Mouse (Mus musculus) neural tube, embryonic 10.5 days (tissue): ENCODE results near the gene F2r.

Experiments
- DNase-seq: peaks from one replicate; pipeline ENCODE4 v3.0.0-alpha.2; 2017; ENCODE audit warnings: low spot score; ENCODE audit errors: extremely low spot score

Gene F2r

GRCm38 (mm10) chr13:95618309-95618712, at the start of gene F2r:
Gene F2r, minus strand, starts transcription at chr13:95618487.
- DNase-seq, result peak; percentile 89

DNA sequence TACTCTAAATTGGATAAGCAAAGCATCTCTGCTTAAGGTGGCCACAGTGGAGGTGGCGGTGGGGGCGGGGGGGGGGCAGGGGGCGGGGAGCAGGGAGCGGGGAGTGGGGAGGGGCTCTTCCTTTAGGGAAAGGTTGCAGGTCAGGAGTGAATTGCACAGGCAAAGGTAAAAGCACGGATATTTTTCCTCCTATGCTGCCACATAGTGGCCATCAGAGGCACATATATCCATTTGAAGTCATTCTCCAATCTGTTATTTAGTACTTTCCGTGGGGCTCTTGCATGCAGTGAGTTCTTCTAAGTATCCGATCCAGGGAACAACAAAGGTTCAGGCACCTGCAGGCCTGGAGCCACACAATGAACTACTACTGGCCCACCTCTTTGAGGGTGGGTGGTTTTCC, 49.0 kb upstream of the F2r start:
- DNase-seq, result no peak

GRCm38 (mm10) chr13:95665644-95666356, 47.5 kb upstream of the F2r start:
- no peak for DNase-seq

DNA sequence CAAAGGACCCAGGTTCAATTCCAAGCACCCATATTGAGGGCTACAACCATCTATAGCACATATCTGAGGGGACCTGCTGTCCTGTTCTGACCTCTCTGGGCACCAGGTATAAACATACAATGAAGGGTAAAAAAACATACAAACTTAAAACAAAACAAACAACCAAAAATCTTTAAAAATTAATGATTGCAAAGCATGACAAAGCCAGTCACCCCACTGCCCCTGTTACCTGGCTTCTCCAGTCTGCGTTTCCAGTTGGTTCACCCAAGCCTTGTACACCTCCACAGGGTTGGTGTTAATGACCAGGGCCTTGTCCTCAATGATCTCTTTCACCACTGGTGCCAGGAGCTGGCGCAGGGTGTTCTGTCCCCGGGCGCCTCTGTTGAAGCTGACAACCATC, 45.5 kb upstream of the F2r start:
- no peak for DNase-seq

- no peak for DNase-seq
These were observed 41.1 kb upstream of the F2r start for GRCm38 (mm10) chr13:95659432-95659831.

DNA sequence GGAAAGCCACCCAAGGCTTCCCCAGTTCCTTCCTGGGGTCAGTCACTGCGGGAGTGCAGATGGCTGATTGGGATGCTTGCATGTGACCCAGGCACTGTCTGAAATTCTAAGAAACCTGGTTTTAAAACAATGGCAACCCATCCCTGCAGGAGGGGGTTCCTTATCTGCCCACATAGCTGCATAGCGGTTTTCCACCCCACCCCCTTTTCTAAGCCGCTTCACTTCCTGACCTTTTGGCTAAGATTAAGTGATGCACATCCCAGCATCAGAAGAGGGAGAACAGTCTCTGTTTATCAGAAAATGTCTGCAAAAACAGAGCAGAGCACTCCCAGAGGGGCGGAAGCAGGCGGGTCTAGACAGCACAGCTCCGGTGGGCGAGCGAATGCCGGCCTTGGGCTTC, 38.9 kb upstream of the F2r start:
- no peak for DNase-seq

DNA sequence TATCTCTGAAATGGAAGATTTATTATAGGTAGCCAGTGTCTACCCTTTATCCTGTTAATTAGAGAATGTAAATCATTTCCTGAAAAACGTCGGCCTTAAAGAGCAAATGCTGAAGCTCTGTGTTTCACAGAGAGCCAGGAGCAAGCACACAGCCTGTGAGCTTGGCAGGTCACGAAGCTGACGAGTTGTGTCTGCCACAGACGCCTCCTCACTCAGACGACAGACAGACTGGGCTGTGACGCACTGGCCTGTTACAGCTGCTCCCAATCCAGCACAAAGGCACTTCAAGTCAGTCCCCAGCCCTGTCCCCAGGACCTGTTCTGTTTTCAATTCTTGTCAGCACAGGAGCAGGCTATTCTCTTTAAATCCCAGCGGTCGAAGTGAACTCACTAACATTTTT, 37.0 kb upstream of the F2r start:
- DNase-seq, result no peak

DNA sequence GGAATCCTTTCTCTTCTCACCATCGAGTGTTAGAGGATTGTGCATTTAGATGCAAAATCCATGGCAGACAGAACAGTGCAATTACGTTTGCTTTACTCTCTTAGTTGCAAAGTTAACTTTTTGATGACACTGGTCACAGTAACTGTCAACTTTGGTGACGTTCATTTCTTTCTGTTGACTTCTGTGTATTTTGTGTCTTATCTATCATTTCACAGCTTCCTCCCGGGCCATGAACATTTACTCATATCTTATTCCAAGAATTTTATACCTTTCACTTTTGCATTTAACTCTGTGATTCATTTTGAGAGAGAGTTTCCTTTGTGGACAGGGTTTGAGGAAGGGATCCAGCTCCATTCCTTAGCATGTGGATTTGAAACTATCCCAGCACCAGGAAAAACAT, 35.4 kb upstream of the F2r start:
- no peak for DNase-seq

- DNase-seq, result no peak
These were observed 33.8 kb upstream of the F2r start for GRCm38 (mm10) chr13:95651870-95652668.

GRCm38 (mm10) chr13:95649941-95650340, 31.7 kb upstream of the F2r start:
- no peak for DNase-seq

DNA sequence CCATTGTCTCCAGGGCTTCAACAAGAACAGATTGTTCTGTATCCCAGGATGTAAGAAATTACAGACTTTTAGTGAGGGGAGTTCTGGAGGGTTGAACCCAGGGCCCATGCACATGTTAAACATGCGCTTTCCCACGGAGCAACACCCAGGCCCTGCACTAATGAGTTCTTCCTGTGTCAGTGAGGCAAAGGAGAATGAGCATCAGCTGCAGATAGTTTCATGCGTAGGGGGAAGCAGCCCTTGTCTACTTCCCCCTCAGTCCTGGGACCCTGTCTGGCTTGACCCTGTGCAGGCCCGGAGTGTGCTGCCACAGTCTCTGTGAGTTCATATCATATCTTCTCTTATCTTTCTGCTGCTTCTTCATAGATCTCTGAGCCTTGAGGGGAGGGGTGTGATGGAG, 29.0 kb upstream of the F2r start:
- DNase-seq, result no peak

GRCm38 (mm10) chr13:95646687-95647111, 28.4 kb upstream of the F2r start:
- no peak for DNase-seq

GRCm38 (mm10) chr13:95643740-95644139, 25.5 kb upstream of the F2r start:
- DNase-seq, result no peak

DNA sequence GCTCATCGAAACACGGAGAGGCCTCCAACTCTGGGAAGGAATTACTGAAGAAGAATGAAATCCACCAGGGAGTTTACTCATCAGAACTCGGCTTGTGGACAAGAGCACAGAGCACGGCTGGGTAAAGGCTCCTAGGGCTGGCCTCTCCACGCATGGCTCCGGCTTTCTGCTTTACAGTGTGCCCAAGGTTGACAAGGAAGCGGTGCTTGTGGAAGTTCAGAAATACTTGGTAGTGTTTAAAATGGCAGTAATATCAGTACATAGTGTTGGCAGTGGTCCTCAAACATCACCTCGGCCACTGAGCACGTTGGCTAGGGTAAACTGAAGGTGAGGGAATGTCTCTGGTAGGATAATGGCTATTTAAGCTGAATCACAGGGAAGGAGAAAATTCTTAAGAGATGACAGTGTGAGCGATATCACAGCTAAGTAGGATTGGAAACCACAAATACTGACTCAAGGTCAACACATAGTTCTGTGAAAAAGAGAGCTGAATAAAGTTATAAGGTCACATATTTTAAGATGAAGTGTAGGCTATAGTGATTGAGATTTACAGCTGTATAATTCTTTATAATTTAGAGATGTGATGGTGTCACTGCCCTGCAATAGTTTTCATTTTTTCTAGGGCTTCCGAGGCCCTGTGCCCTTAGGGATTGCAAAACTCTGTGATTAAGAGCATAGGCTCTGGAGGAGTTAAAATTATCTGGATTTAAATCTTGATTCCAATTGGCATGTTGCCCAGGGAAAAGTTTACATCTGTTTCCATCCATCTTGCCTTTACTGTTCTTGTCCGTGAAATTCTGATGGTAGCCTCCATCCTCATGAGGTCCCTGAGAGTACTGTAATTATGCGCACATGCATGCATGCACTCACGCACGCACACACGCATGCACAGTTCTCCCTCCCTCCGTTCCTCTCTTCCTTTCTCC, 23.0 kb upstream of the F2r start:
- DNase-seq, result no peak

DNA sequence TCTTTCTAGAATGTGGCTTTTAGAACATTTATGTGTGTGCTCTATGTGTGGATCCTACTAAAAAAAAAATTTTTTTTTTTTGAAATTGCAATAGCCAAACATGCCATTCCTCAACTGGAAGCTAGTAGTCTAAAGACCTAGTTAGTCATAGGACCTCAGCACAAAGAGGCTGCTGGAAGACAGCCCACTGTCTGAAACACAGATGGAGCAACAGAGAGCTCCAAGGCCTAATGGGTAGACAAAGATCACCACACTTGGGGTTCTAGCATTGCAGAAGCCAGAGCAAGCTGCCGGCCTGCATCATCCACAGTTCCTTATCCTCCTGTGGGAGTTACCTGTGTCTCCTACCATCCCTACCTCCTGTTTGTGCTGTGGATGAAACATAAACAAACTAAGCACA, 22.1 kb upstream of the F2r start:
- DNase-seq, result no peak

- no peak for DNase-seq
These were observed 21.2 kb upstream of the F2r start for GRCm38 (mm10) chr13:95639336-95640116.

DNA sequence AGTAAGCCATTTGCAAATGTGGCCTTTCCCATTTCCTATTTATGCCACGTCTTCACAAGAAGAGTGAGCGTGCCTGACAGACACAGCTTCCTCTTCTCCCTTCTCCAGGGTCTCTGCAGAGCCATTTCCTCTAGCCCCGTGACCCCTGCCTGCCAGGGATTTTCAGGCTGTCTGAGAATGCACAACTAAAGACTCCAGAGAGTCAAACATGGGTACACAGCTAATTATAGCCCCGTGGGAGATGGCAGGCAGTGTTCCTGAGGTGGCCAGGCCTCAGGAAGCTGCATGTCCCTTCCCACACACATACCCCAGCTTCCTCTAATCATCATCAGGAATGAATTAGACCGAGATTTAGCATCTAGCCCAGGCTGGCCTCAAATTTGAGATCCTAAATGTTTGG, 20.6 kb upstream of the F2r start:
- DNase-seq, result no peak

- no peak for DNase-seq
These were observed 19.4 kb upstream of the F2r start for GRCm38 (mm10) chr13:95637737-95638136.

GRCm38 (mm10) chr13:95635301-95635700, 17.0 kb upstream of the F2r start:
- no peak for DNase-seq

DNA sequence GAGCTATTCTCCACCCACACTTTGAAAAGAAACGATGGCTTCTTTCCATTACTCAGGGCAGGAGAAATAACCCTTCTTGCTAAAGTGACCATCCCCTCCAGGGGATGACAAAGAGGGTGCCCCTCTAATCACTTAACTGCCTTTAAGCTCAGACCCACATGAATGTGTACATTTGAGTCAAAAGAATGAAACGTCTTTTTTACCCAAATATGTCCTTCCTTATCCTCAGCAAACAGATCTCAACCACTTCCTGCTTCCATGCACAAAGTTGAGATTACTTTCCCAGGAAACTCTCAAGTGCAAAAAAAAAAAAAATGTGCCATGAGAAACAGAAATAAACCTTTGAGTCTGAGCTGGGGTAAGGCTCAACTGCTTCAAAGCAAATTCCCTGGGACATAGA, 16.2 kb upstream of the F2r start:
- no peak for DNase-seq

DNA sequence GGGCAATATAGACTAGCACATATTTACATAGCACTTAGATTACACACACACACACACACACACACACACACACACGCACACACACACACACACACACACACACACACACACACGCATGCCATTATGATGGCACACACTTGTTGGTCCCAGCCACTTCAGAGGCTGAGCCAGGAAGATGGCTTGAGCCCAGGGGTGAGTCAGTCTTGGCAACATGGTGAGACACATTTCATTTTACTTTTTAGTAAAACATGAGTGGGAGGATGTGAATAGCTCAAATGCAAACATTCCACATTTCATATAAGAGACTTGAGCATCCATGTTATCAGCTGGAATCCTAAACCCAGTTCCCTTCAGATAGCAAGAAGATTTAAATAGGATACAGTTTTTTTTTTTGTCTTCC, 15.1 kb upstream of the F2r start:
- DNase-seq, result no peak
